Mouse (Mus musculus) forebrain, embryonic 11.5 days (tissue): ENCODE results near the gene Pex19. TPM values are rescaled to one million over a fixed set of nuclear protein-coding genes. Genes with fewer than 3 reads are reported as not detected.

Source experiments
- ATAC-seq: fragments of 200-750 bp; cut with Nextera tagmentation; replicated peaks from 2 replicates; pipeline ENCODE4 v1.8.0; 2017; ENCODE audit warnings: moderate TSS enrichment; ENCODE audit not compliant: low FRiP score
- DNase-seq: peaks from one replicate; pipeline ENCODE4 v3.0.0-alpha.2; 2017; ENCODE audit warnings: low spot score
- H3K27ac ChIP-seq: fragments of 300-500 bp; sonication (generic); 2 replicates; pipeline ENCODE4 v1.5.1; 2014; ENCODE audit warnings: low read depth, low read length
- H3K27me3 ChIP-seq: fragments of 300-500 bp; sonication (generic); 2 replicates; pipeline ENCODE4 v1.6.1; 2014; ENCODE audit warnings: mild to moderate bottlenecking, low read length, mixed read lengths; ENCODE audit not compliant: control insufficient read depth, insufficient read depth
- H3K36me3 ChIP-seq: fragments of 300-500 bp; sonication (generic); 2 replicates; pipeline ENCODE4 v1.6.1; 2014; ENCODE audit warnings: mild to moderate bottlenecking, low read length, moderate library complexity, mixed read lengths; ENCODE audit not compliant: control insufficient read depth, insufficient read depth
- H3K4me1 ChIP-seq: fragments of 300-500 bp; sonication (generic); replicated peaks from 2 replicates; pipeline ENCODE4 v1.6.1; 2014; ENCODE audit warnings: low read length, mixed read lengths; ENCODE audit not compliant: control insufficient read depth, insufficient read depth
- H3K4me2 ChIP-seq: fragments of 300-500 bp; sonication (generic); 2 replicates; pipeline ENCODE4 v1.6.1; 2014; ENCODE audit warnings: low read depth, mild to moderate bottlenecking, low read length, moderate library complexity, mixed read lengths; ENCODE audit not compliant: severe bottlenecking
- H3K4me3 ChIP-seq: fragments of 300-500 bp; sonication (generic); 2 replicates; pipeline ENCODE4 v1.5.1; 2014; ENCODE audit warnings: low read depth, low read length
- H3K9ac ChIP-seq: fragments of 300-500 bp; sonication (generic); 2 replicates; pipeline ENCODE4 v1.6.1; 2014; ENCODE audit warnings: low read length
- H3K9me3 ChIP-seq: fragments of 300-500 bp; sonication (generic); 2 replicates; pipeline ENCODE4 v1.6.1; 2016; ENCODE audit warnings: low read length, mixed read lengths; ENCODE audit not compliant: control insufficient read depth
- WGBS: fragments of 180-500 bp; shearing (Covaris S2); extraction: QIAGEN DNeasy Blood & Tissue Kit; methylation state at CpG from one replicate; pipeline ENCODE4 v1.1.7; 2014; 5-methylcytosine and 5-hydroxymethylcytosine counted together
- polyA plus RNA-seq: library from polyadenylated mRNA; unstranded; fragments of >200 nt; fragmentation: Nextera tagmentation; extraction: Ambion mirVana; gene quantifications from 2 replicates; pipeline ENCODE4 v1.2.1, GENCODE M21; 2014

The Pex19 gene
- polyA plus RNA-seq, 1 experiment from 2014 or later = 146 TPM

DNA sequence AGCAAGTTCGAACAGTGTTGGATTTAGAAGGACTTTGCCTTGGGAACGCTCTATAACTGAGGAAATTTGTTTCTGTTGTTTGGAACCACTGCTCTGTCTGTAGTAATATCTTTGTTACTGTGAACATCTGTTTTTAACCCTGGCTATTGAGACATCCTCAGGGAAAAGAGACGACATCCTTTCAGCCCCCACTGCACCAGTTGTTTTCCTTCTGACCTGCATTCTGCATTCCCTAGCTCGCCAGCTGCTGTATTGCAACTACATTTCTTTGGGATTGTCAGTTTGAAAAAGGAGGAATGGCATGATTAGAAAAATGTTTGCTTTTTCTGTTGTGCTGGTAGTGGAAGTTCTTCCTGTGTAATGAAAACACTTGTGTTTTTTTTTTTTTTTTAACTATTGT lies 54.3 kb downstream of the Pex19 start:
- no peak for ATAC-seq
- WGBS = 89% methylated on average over 4 of the region's 4 CpGs
- no peak overlapping the region for H3K4me2 ChIP-seq
- H3K9ac ChIP-seq = no peak overlapping the region
- DNase-seq = no peak
- H3K27ac ChIP-seq = no peak overlapping the region
- H3K4me3 ChIP-seq = no peak overlapping the region
- no peaks in the 10 kb centered on the region; the same call in 1 of the 2 replicates for H3K36me3 ChIP-seq
- no peaks in the 10 kb centered on the region for H3K27me3 ChIP-seq
- H3K4me1 ChIP-seq = no peaks in the 10 kb centered on the region
- H3K9me3 ChIP-seq = no peaks in the 10 kb centered on the region

DNA sequence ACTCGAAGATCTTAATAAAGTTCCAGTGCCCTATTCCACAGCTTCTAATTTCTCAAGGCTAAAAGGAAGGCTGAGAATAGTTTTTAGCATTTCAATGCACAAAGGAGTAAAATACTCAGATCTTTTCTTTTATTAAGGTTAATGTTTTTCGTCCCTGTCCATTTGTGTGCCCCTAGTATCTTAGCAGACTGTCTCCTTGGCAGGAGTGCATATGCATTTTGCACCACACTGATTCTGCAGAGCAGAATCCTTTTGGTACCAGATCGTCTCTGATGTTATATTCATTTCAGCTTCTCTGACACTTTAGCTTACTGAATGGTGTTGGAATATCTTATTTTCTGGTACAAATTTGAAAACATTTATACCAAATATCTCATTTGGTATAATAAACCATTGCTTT lies 55.2 kb downstream of the Pex19 start:
- Histone ChIP-seq H3K27me3 (no peaks in the 10 kb centered on the region), H3K36me3 (peaks cover under 1% of the 10 kb centered on the region), H3K4me1 (no peaks in the 10 kb centered on the region), H3K4me2 (no peak overlapping the region), H3K9ac (no peak overlapping the region), H3K4me3 (no peak overlapping the region), H3K27ac (no peak overlapping the region), H3K9me3 (no peaks in the 10 kb centered on the region)
- 91% methylated on average over 3 of the region's 3 CpGs for WGBS
- no peak for DNase-seq
- no peak for ATAC-seq

GRCm38 (mm10) chr1:172183056-172183455 lies 56.5 kb downstream of the Pex19 start:
- no peak overlapping the region for H3K9ac ChIP-seq
- no peak overlapping the region for H3K27ac ChIP-seq
- H3K27me3 ChIP-seq = no peaks in the 10 kb centered on the region
- WGBS = 98% methylated on average over 6 of the region's 6 CpGs
- H3K36me3 ChIP-seq = peaks cover 4% of the 10 kb centered on the region
- no peak for DNase-seq
- H3K4me2 ChIP-seq = no peak overlapping the region
- H3K9me3 ChIP-seq = no peaks in the 10 kb centered on the region
- H3K4me1 ChIP-seq = no peaks in the 10 kb centered on the region
- ATAC-seq = no peak
- H3K4me3 ChIP-seq = no peak overlapping the region

- Histone ChIP-seq H3K9ac (no peak overlapping the region), H3K4me3 (no peak overlapping the region), H3K27me3 (no peaks in the 10 kb centered on the region), H3K27ac (no peak overlapping the region), H3K4me2 (no peak overlapping the region), H3K4me1 (no peaks in the 10 kb centered on the region), H3K9me3 (no peaks in the 10 kb centered on the region), H3K36me3 (peaks cover 4% of the 10 kb centered on the region)
- DNase-seq (no peak), ATAC-seq (no peak)
Measured at GRCm38 (mm10) chr1:172183915-172184314, 57.4 kb downstream of the Pex19 start.

Other genes starting within 250 kb of the Pex19 start
- gene Gm10521, start 231.1 kb upstream of the Pex19 start, polyA plus RNA-seq = not detected in 2 replicates
- gene Slamf6, start 209.2 kb upstream of the Pex19 start, polyA plus RNA-seq = 0.11 TPM in 1 of 2 replicates, not detected in the other
- gene Vangl2, start 98.3 kb upstream of the Pex19 start, polyA plus RNA-seq = 47.0 and 49.3 TPM in 2 replicates
- 6.0 and 7.6 TPM in 2 replicates for gene Nhlh1, start 69.2 kb upstream of the Pex19 start, polyA plus RNA-seq
- 182 and 187 TPM in 2 replicates for gene Copa, start 44.2 kb upstream of the Pex19 start, polyA plus RNA-seq
- 107 and 117 TPM in 2 replicates for gene Ncstn, start 44.0 kb upstream of the Pex19 start, polyA plus RNA-seq
- gene Dcaf8, start 21.3 kb downstream of the Pex19 start, polyA plus RNA-seq = 116 and 118 TPM in 2 replicates
- gene Pea15a, start 80.0 kb downstream of the Pex19 start, polyA plus RNA-seq = 371 and 409 TPM in 2 replicates
- gene Casq1, start 93.1 kb downstream of the Pex19 start, polyA plus RNA-seq = 1.1 and 2.0 TPM in 2 replicates
- gene Atp1a4, start 131.7 kb downstream of the Pex19 start, polyA plus RNA-seq = 0.08 TPM in 1 of 2 replicates, not detected in the other
- gene Igsf8, start 134.9 kb downstream of the Pex19 start, polyA plus RNA-seq = 104 and 122 TPM in 2 replicates
- 1.5 and 2.1 TPM in 2 replicates for gene Atp1a2, start 171.3 kb downstream of the Pex19 start, polyA plus RNA-seq
- gene Kcnj9, start 202.6 kb downstream of the Pex19 start, polyA plus RNA-seq = 0.68 and 0.89 TPM in 2 replicates
- 0.69 and 0.73 TPM in 2 replicates for gene Kcnj10, start 214.5 kb downstream of the Pex19 start, polyA plus RNA-seq
- 13.7 and 14.8 TPM in 2 replicates for gene Pigm, start 249.8 kb downstream of the Pex19 start, polyA plus RNA-seq